8 mouse cellular contexts compared by ENCODE assay signal in genomic region chrX:36644657-36645551, GRCm38 (mm10). TPM values are rescaled to one million over a fixed set of nuclear protein-coding genes. Genes with fewer than 3 reads are reported as not detected.
DNase-seq lines count a peak whose midpoint lies in the region; ATAC-seq lines count a peak whose summit lies in the region.

Gene Akap17b (minus strand): TSS chrX:36645395.

- WGBS in intestine, embryonic 14.5 days: 10% methylated on average over 50 of the region's 60 CpGs

- peak within 1 kb of the TSS; percentile 36 for H3K4me2 ChIP-seq in intestine, embryonic 14.5 days (ENCODE audit: low read length)

- no peaks in the 10 kb centered on the region for H3K4me1 ChIP-seq in intestine, embryonic 14.5 days (replicated peaks; ENCODE audit: control insufficient read depth, insufficient read depth, low read length)

- peak within 1 kb of the TSS; percentile 47 for H3K9ac ChIP-seq in intestine, embryonic 14.5 days (ENCODE audit: low read length)

- H3K9me3 ChIP-seq in intestine, embryonic 14.5 days (ENCODE audit: control insufficient read depth, low read length): no peaks in the 10 kb centered on the region

- peak within 1 kb of the TSS; percentile 53 for H3K4me3 ChIP-seq in intestine, embryonic 14.5 days (ENCODE audit: low read depth, low read length)

- intact Hi-C loops in left cerebral cortex, postnatal 10 days (cut with DNase I): loop anchor here (10.0 kb wide), 1 partner anchor 100 kb away; the partner anchor contains the start of gene Slc25a43

- no peaks in the 10 kb centered on the region for H3K27me3 ChIP-seq in intestine, embryonic 14.5 days (replicated peaks; ENCODE audit: control insufficient read depth, insufficient read depth, low read length)

- H3K36me3 ChIP-seq in intestine, embryonic 14.5 days (ENCODE audit: control insufficient read depth, insufficient read depth, low read length): no peaks in the 10 kb centered on the region

- peak; percentile 95 for ATAC-seq in intestine, embryonic 14.5 days (replicated peaks; ENCODE audit: low FRiP score, low TSS enrichment, low read depth)
- peak; percentile 98 for ATAC-seq in megakaryocyte progenitor cell, adult 5-6 weeks (replicated peaks; ENCODE audit: poor library complexity)

- H3K27ac ChIP-seq in intestine, embryonic 14.5 days (ENCODE audit: low read depth): peak within 1 kb of the TSS; percentile 36; the same call in 1 of the 2 replicates

- peak; percentile 92 for DNase-seq in adrenal gland, adult 2 months
- peak; percentile 91 for DNase-seq in embryo, embryonic 11 days
- peak; percentile 83 for DNase-seq in gastrocnemius, postnatal 25 days
- DNase-seq in intestine, embryonic 14.5 days (ENCODE audit: low spot score): peak; percentile 84
- DNase-seq in left cerebral cortex, postnatal 10 days (ENCODE audit: extremely low spot score in 1 of 2, low spot score in 2 of 2): peak; percentile 81 to 92
- peak; percentile 90 to 92 for DNase-seq in right cerebral cortex, postnatal 10 days (ENCODE audit: low spot score in 2 of 2)
- DNase-seq in urinary bladder, postnatal 14 days (ENCODE audit: low spot score): peak; percentile 82

RNA-seq across cellular contexts. Expression of gene Akap17b, which starts in this region (rescaled TPM):
- 1 to 10 TPM; 4.9 to 5.8 TPM for total RNA-seq in adrenal gland, adult 2 months (2021)
- 0.76 and 0.92 TPM in 2 replicates for polyA plus RNA-seq in adrenal gland, adult 2 months (2012; rRNA removed)
- total RNA-seq in gastrocnemius, postnatal 25 days (2021): 1 to 10 TPM; 1.6 to 1.8 TPM
- 3.2 and 3.3 TPM in 2 replicates for polyA plus RNA-seq in intestine, embryonic 14.5 days (2014; fragmentation: Nextera tagmentation; extraction: Ambion mirVana)
- total RNA-seq in left cerebral cortex, postnatal 10 days (2021): 10 to 100 TPM in 1 of 2 experiments, 1 to 10 TPM in 1; 8.1 to 10.2 TPM
- 1.9 and 2.3 TPM in 2 replicates for total RNA-seq in megakaryocyte progenitor cell, adult 5-6 weeks (2015)
- total RNA-seq in megakaryocyte progenitor cell, adult 5-6 weeks (2017): 5.7 TPM in 2 replicates

Comparison
In these comparisons a context has a peak if more than half of its experiments do, and no peak if none do; other contexts are left out.
1. Peak in every context shown above with its lines: DNase-seq, ATAC-seq, H3K4me3 ChIP-seq and H3K27ac ChIP-seq.